Mouse (Mus musculus): ENCODE data around the gene Pnpla5. TPM values are rescaled to one million over a fixed set of nuclear protein-coding genes. Genes with fewer than 3 reads are reported as not detected.
A peak's percentile ranks its signal among the peaks of the same experiment; 100 is the strongest.

Pnpla5 gene
- polyA plus RNA-seq, 1 experiment from 2014 or later = 0.13 TPM

DNA sequence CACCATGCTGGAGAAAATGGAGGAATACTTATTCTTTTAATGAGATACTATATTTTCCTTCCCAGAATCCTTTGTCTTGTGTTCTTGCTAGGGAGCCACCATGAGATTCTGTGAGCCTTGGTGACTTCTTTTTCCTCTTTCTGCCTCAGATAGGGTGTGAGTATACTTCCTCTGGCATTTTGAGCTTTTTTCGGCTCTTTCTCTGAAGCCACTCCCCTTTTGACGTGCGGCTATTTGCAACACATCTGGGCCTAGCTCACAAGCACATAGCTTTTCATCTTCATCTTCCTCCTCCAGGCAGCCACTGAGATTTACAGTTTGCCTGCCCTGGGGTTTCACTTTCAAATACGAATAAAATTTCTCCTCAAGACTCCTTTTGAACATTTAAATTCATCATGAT, 3.5 kb upstream of the Pnpla5 start:
- no peak overlapping the region for H3K27ac ChIP-seq (ENCODE audit: low read length)
- no peaks in the 10 kb centered on the region for H3K4me1 ChIP-seq (ENCODE audit: control insufficient read depth, low read depth, low read length)
- no peak overlapping the region for H3K9ac ChIP-seq (ENCODE audit: low read depth, low read length)
- H3K27me3 ChIP-seq (ENCODE audit: control insufficient read depth, insufficient read depth, low read depth, low read length) = no peaks in the 10 kb centered on the region
- no peaks in the 10 kb centered on the region for H3K9me3 ChIP-seq (replicated peaks; ENCODE audit: control insufficient read depth, low read length)
- WGBS (ENCODE audit: insufficient replicate concordance) = 15% methylated on average over 4 of the region's 4 CpGs
- no peaks in the 10 kb centered on the region for H3K36me3 ChIP-seq (ENCODE audit: control insufficient read depth, insufficient read depth)
- H3K4me3 ChIP-seq (ENCODE audit: low read depth, low read length) = no peak overlapping the region
- ATAC-seq (ENCODE audit: low read depth) = no peak
- H3K4me2 ChIP-seq (ENCODE audit: low read depth, low read length) = no peak overlapping the region

GRCm38 (mm10) chr15:84124086-84124485, 1.1 kb upstream of the Pnpla5 start:
- WGBS (ENCODE audit: insufficient replicate concordance) = 59% methylated on average over 7 of the region's 7 CpGs
- ATAC-seq (ENCODE audit: low read depth) = peak; percentile 33; the same call in 1 of the 2 replicates
- Histone ChIP-seq H3K4me2 (ENCODE audit: low read depth, low read length) (no peak overlapping the region), H3K36me3 (ENCODE audit: control insufficient read depth, insufficient read depth) (no peaks in the 10 kb centered on the region), H3K4me3 (ENCODE audit: low read depth, low read length) (no peak overlapping the region), H3K9ac (ENCODE audit: low read depth, low read length) (no peak overlapping the region), H3K27ac (ENCODE audit: low read length) (no peak overlapping the region), H3K9me3 (replicated peaks; ENCODE audit: control insufficient read depth, low read length) (no peaks in the 10 kb centered on the region), H3K4me1 (ENCODE audit: control insufficient read depth, low read depth, low read length) (no peaks in the 10 kb centered on the region), H3K27me3 (ENCODE audit: control insufficient read depth, insufficient read depth, low read depth, low read length) (no peaks in the 10 kb centered on the region)

DNA sequence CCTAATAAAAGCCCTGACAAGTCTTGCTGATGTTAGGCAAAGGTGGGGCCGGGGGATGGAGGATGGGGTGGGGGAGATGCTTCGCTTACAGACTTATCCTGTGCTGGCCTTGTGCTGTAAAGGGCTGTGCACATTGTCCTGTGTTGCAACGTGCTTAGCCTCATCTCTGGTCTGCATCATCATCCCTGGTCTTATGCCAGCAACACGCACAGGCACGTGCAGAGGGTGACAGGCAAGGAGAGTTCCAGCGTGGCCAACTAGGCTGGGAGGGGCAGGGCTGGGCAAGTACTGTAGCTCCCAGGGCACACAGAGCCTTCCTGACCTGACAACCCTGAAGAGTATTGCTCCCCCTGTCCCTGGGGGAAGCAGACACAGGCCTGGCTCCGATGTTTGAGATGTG, 1.9 kb downstream of the Pnpla5 start:
- H3K27me3 ChIP-seq (ENCODE audit: control insufficient read depth, insufficient read depth, low read depth, low read length) = no peaks in the 10 kb centered on the region
- H3K4me3 ChIP-seq (ENCODE audit: low read depth, low read length) = no peak overlapping the region
- H3K9ac ChIP-seq (ENCODE audit: low read depth, low read length) = no peak overlapping the region
- H3K27ac ChIP-seq (ENCODE audit: low read length) = no peak overlapping the region
- H3K4me2 ChIP-seq (ENCODE audit: low read depth, low read length) = no peak overlapping the region
- no peaks in the 10 kb centered on the region for H3K4me1 ChIP-seq (ENCODE audit: control insufficient read depth, low read depth, low read length)
- WGBS (ENCODE audit: insufficient replicate concordance) = 54% methylated on average over 7 of the region's 7 CpGs
- no peak; the same call in 1 of the 2 replicates for ATAC-seq (ENCODE audit: low read depth)
- no peaks in the 10 kb centered on the region for H3K36me3 ChIP-seq (ENCODE audit: control insufficient read depth, insufficient read depth)
- H3K9me3 ChIP-seq (replicated peaks; ENCODE audit: control insufficient read depth, low read length) = no peaks in the 10 kb centered on the region

- no peak for ATAC-seq (ENCODE audit: low read depth)
- 19% methylated on average over 6 of the region's 6 CpGs for WGBS (ENCODE audit: insufficient replicate concordance)
- Histone ChIP-seq H3K9me3 (replicated peaks; ENCODE audit: control insufficient read depth, low read length) (no peaks in the 10 kb centered on the region), H3K9ac (ENCODE audit: low read depth, low read length) (no peak overlapping the region), H3K27ac (ENCODE audit: low read length) (no peak overlapping the region), H3K4me2 (ENCODE audit: low read depth, low read length) (no peak overlapping the region), H3K36me3 (ENCODE audit: control insufficient read depth, insufficient read depth) (no peaks in the 10 kb centered on the region), H3K4me3 (ENCODE audit: low read depth, low read length) (no peak overlapping the region), H3K4me1 (ENCODE audit: control insufficient read depth, low read depth, low read length) (no peaks in the 10 kb centered on the region), H3K27me3 (ENCODE audit: control insufficient read depth, insufficient read depth, low read depth, low read length) (no peaks in the 10 kb centered on the region)
Measured at GRCm38 (mm10) chr15:84120612-84121011, 2.4 kb downstream of the Pnpla5 start.

DNA sequence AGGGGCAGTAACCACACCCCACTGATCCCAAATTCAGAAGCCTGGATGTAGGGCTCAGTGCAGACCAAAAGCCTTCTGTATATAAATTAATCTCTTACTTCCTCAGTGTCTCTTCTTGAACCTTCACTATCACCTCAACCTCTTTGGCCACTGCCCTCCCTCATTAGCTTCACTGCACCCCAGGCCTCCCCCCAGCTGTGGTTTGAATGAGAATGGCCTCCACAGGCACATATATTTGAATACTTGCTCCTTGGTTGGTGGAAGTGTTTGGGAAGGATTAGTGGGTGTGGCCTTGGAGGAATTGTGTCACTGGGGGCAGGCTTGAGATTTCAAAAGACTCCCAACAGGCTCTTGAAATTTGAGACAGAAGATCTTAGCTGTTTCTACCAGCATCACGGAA, 6.5 kb downstream of the Pnpla5 start:
- Histone ChIP-seq H3K27ac (ENCODE audit: low read length) (no peak overlapping the region), H3K4me1 (ENCODE audit: control insufficient read depth, low read depth, low read length) (no peaks in the 10 kb centered on the region), H3K4me2 (ENCODE audit: low read depth, low read length) (no peak overlapping the region), H3K9ac (ENCODE audit: low read depth, low read length) (no peak overlapping the region), H3K36me3 (ENCODE audit: control insufficient read depth, insufficient read depth) (no peaks in the 10 kb centered on the region), H3K9me3 (replicated peaks; ENCODE audit: control insufficient read depth, low read length) (no peaks in the 10 kb centered on the region), H3K27me3 (ENCODE audit: control insufficient read depth, insufficient read depth, low read depth, low read length) (no peaks in the 10 kb centered on the region), H3K4me3 (ENCODE audit: low read depth, low read length) (no peak overlapping the region)
- 63% methylated on average over 1 of the region's 1 CpGs for WGBS (ENCODE audit: insufficient replicate concordance)
- ATAC-seq (ENCODE audit: low read depth) = no peak

DNA sequence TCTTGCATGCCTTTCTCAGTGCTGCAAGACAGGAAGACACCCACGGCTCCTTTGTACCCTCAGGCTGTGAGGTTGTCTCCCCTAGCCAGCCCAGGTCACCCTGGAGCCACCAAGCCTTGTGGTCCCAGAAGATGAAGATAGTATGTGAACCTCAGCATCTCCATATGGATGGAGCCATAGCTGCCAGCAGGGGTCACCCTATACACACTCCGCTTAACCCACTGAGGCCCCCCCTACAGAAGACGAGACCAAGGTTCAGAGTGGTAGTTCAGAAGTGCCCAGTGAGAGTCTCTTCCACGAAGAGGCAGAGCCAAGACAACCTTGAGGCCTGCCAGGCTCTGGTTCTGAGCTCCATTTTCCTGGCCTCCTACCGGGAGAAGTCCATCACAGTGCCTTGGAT, 7.2 kb downstream of the Pnpla5 start:
- Histone ChIP-seq H3K27ac (ENCODE audit: low read length) (no peak overlapping the region), H3K4me1 (ENCODE audit: control insufficient read depth, low read depth, low read length) (no peaks in the 10 kb centered on the region), H3K4me2 (ENCODE audit: low read depth, low read length) (no peak overlapping the region), H3K4me3 (ENCODE audit: low read depth, low read length) (no peak overlapping the region), H3K36me3 (ENCODE audit: control insufficient read depth, insufficient read depth) (no peaks in the 10 kb centered on the region), H3K9ac (ENCODE audit: low read depth, low read length) (no peak overlapping the region), H3K9me3 (replicated peaks; ENCODE audit: control insufficient read depth, low read length) (no peaks in the 10 kb centered on the region), H3K27me3 (ENCODE audit: control insufficient read depth, insufficient read depth, low read depth, low read length) (no peaks in the 10 kb centered on the region)
- ATAC-seq (ENCODE audit: low read depth) = no peak
- WGBS (ENCODE audit: insufficient replicate concordance) = 44% methylated on average over 5 of the region's 5 CpGs

GRCm38 (mm10) chr15:84113873-84114272, 9.1 kb downstream of the Pnpla5 start:
- Histone ChIP-seq H3K27me3 (ENCODE audit: control insufficient read depth, insufficient read depth, low read depth, low read length) (no peaks in the 10 kb centered on the region), H3K9me3 (replicated peaks; ENCODE audit: control insufficient read depth, low read length) (no peaks in the 10 kb centered on the region), H3K27ac (ENCODE audit: low read length) (no peak overlapping the region), H3K9ac (ENCODE audit: low read depth, low read length) (no peak overlapping the region), H3K4me2 (ENCODE audit: low read depth, low read length) (no peak overlapping the region), H3K36me3 (ENCODE audit: control insufficient read depth, insufficient read depth) (no peaks in the 10 kb centered on the region), H3K4me3 (ENCODE audit: low read depth, low read length) (no peak overlapping the region), H3K4me1 (ENCODE audit: control insufficient read depth, low read depth, low read length) (no peaks in the 10 kb centered on the region)
- 33% methylated on average over 6 of the region's 6 CpGs for WGBS (ENCODE audit: insufficient replicate concordance)
- ATAC-seq (ENCODE audit: low read depth) = peak; percentile 41; the same call in 1 of the 2 replicates

- WGBS (ENCODE audit: insufficient replicate concordance) = 6% methylated on average over 13 of the region's 13 CpGs
- no peaks in the 10 kb centered on the region; the same call in none of the 2 replicates for H3K4me1 ChIP-seq (ENCODE audit: control insufficient read depth, low read depth, low read length)
Measured at GRCm38 (mm10) chr15:84108899-84109298, 14.1 kb downstream of the Pnpla5 start.

GRCm38 (mm10) chr15:84105924-84106500, 17.0 kb downstream of the Pnpla5 start:
- Histone ChIP-seq H3K4me3 (ENCODE audit: low read depth, low read length) (no peak overlapping the region), H3K36me3 (ENCODE audit: control insufficient read depth, insufficient read depth) (no peaks in the 10 kb centered on the region), H3K27me3 (ENCODE audit: control insufficient read depth, insufficient read depth, low read depth, low read length) (peaks cover 22% of the 10 kb centered on the region), H3K27ac (ENCODE audit: low read length) (no peak overlapping the region), H3K9ac (ENCODE audit: low read depth, low read length) (no peak overlapping the region), H3K4me2 (ENCODE audit: low read depth, low read length) (peak overlapping the region; percentile 51), H3K4me1 (ENCODE audit: control insufficient read depth, low read depth, low read length) (no peaks in the 10 kb centered on the region; the same call in none of the 2 replicates), H3K9me3 (replicated peaks; ENCODE audit: control insufficient read depth, low read length) (no peaks in the 10 kb centered on the region)
- 6% methylated on average over 12 of the region's 12 CpGs for WGBS (ENCODE audit: insufficient replicate concordance)
- ATAC-seq (ENCODE audit: low read depth) = no peak

More at GRCm38 (mm10) chr15:84108899-84109298, 14.1 kb downstream of the Pnpla5 start:
- no peaks in the 10 kb centered on the region for H3K36me3 ChIP-seq (ENCODE audit: control insufficient read depth, insufficient read depth)
- peaks cover 22% of the 10 kb centered on the region for H3K27me3 ChIP-seq (ENCODE audit: control insufficient read depth, insufficient read depth, low read depth, low read length)
- H3K27ac ChIP-seq (ENCODE audit: low read length) = no peak overlapping the region
- no peak overlapping the region for H3K4me3 ChIP-seq (ENCODE audit: low read depth, low read length)
- no peak overlapping the region for H3K4me2 ChIP-seq (ENCODE audit: low read depth, low read length)
- no peaks in the 10 kb centered on the region for H3K9me3 ChIP-seq (replicated peaks; ENCODE audit: control insufficient read depth, low read length)
- no peak overlapping the region for H3K9ac ChIP-seq (ENCODE audit: low read depth, low read length)
- ATAC-seq (ENCODE audit: low read depth) = no peak

All from liver, embryonic 16.5 days (tissue).